Mouse (Mus musculus) layer of hippocampus, postnatal 14 days (tissue): ENCODE measurements around the gene Cd7. TPM values are rescaled to one million over a fixed set of nuclear protein-coding genes. Genes with fewer than 3 reads are reported as not detected.
"Not testable (repeated sequence)": the region's sequence is repeated elsewhere in the genome, so short reads cannot be mapped to it uniquely, and the experiment has no call there.

Source experiments
- DNase-seq, 2 experiments: peaks; one replicate each; pipeline ENCODE4 v3.0.0; 2021 to 2022; ENCODE audit warnings: low spot score in 2 of 2, mixed read lengths in 1 of 2
- long read RNA-seq, 2 experiments: library from polyadenylated mRNA; stranded (forward); transcript quantifications; one replicate each; pipeline ENCODE4 v2.0.0; 2021
- total RNA-seq, 2 experiments: library from RNA; stranded (reverse); gene quantifications; 2 replicates each; pipeline ENCODE4 v1.2.3; 2021

The Cd7 gene
- not detected for total RNA-seq
- long read RNA-seq, experiment 1: 0 reads
- long read RNA-seq, experiment 2: 0 reads

- DNase-seq: no peak
Observed at GRCm38 (mm10) chr11:121039302-121039701, at the start of gene Cd7. Gene Cd7, minus strand, starts transcription at chr11:121039418.

DNA sequence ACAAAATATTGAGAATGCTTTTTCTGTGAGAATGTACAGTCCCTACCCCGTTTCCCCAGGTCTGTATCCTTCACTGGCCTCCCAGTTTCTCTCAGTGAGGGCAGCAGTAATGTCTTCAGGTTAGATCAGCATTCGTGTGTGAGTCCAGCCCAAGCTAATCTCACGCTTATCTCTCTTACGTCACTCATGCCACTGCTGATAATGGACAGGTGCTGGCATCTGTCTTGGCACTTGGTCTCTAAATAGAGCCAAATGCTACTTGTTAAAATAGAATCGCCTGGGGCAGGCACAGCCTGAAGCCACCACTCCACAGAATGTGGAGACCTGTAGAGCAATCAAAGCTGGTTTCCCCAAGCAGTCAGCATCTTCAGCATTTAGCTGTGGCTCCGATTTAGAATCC is 49.8 kb upstream of the Cd7 start:
- no peak for DNase-seq

DNA sequence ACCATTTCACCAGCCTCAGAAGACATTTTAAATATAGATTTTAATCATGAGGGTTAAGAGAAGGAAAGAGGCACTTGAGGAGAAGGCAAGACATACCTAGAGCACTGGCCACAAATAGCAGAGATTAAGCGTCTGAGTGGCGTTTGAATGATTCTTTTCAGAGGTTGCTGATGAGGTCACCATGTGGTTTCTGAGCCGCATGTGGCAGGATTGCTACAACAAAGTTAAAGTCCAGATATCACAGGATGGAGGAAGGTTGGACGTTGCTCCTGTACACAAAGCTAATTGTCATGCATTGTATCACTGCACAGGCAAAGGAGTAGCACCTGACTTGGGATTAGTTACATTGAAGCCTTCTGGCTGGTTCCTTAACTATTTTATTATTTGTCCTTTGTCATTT is 47.1 kb upstream of the Cd7 start:
- DNase-seq: no peak

- no peak for DNase-seq
Observed at GRCm38 (mm10) chr11:121085181-121085580, 46.0 kb upstream of the Cd7 start.

- no peak for DNase-seq
Observed at GRCm38 (mm10) chr11:121082857-121083500, 43.8 kb upstream of the Cd7 start.

DNA sequence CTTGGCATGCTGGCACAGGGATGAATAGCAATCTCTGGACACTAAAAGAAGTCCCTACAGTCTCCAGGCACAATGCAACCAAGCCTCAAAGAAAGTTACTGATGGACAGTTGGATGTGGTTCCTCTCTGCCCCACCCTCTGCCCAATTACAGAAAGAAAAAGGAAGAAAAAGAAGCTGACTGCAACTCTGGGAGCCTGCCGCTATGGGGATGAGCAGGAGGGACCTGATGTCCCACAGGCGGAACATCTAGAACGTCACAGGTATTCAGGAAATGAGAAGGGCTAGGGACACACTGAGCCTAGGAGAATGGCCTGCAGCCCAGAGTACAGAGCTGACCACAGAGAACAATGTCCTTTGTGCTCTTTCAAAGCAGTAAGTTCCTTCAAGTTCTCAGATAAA is 43.0 kb upstream of the Cd7 start:
- DNase-seq: no peak

- DNase-seq: no peak
Observed at GRCm38 (mm10) chr11:121081120-121081519, 41.9 kb upstream of the Cd7 start, which contains the start of gene Sectm1a. Gene Sectm1a, minus strand, starts transcription at chr11:121081220.

DNA sequence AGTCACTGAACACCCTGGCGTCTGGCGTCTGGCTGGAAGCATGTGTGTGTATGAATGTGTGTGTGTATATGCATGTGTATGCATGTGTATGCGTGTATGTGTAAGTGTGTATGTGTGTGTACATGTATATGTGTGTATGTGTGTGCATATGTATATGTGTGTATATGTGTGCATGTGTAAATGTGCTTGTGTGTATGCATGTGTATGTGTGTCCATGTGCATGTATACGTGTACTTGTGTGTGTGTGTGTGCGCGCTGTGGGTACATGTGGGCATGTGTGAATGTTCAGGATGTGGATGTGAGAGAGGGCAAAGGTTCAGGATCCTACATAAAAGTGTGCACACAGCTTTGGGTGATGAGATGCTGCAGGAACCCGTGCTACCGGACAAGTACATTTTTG is 41.1 kb upstream of the Cd7 start:
- DNase-seq: no peak

GRCm38 (mm10) chr11:121075655-121076054 is 36.4 kb upstream of the Cd7 start:
- DNase-seq: no peak

GRCm38 (mm10) chr11:121069662-121070061 is 30.4 kb upstream of the Cd7 start:
- DNase-seq: not testable (repeated sequence)

GRCm38 (mm10) chr11:121067895-121068294 is 28.7 kb upstream of the Cd7 start:
- DNase-seq: no peak

GRCm38 (mm10) chr11:121064197-121064596 is 25.0 kb upstream of the Cd7 start:
- DNase-seq: no peak

GRCm38 (mm10) chr11:121063379-121063778 is 24.2 kb upstream of the Cd7 start, which contains the start of gene Sectm1b:
Gene Sectm1b, minus strand, starts transcription at chr11:121063569.
- DNase-seq: no peak

DNA sequence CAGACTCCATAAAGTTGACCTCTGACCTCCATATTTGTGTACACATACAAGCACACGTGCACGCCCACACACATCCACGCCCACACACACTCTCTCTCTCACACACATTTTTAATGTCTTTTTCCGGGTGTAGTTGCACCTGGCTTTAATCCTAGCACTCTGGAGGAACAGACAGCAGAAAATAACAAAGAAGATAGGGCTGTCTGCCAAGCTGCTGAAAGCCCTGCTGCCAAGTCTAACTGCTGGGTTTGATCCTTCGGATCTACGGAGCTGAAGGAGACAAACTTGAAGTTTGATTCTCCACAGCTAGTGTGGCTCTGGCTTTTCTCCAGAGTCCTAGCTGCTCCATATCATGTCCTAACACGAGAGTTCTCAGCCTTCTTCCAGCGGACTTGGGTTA is 22.4 kb upstream of the Cd7 start:
- DNase-seq: peak in 1 of 2 experiments; percentile 10

DNA sequence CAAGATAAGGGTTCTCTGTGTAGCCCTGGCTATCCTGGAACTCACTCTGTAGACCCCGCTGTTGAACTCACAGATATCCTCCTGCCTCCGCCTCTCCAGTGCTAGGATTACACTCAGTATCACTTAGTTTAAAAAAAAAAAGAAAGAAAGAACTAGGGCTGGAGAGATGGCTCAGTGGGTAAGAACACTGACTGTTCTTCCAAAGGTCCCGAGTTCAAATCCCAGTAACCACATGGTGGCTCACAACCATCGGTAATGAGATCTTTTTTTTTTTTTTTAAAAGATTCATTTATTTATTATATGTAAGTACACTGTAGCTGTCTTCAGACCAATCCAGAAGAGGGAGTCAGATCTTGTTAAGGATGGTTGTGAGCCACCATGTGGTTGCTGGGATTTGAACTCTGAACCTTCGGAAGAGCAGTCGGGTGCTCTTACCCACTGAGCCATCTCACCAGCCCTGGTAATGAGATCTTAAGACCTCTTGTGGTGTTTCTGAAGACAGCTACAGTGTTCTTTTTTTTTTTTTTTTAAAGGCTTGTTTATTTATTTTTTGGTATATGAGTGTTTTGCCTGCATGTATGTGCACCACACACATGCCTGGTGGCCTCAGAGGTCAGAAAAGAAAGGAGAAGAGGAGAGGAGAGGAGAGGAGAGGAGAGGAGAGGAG is 21.3 kb upstream of the Cd7 start:
- DNase-seq: not testable (repeated sequence)

- no peak for DNase-seq
Observed at GRCm38 (mm10) chr11:121059471-121059870, 20.3 kb upstream of the Cd7 start.

DNA sequence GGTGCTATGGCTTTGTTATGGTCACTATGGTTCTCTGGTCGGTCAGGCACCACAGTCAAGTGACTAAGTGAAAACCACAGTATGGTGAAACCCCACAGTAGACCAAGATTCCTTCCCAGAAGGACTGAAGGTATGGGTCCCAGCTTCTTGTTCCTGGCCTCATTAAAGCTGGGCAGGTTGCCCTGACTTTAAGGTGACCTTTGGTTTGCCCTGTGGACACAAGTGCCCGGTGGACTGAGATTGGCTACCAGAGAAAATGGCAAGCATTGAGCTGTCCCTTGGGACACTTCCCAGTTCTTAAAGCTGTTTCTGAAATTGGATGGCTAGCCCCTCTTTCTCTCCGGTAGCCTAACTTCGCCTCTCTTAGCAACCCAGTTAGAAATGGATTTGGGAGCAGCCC is 19.7 kb upstream of the Cd7 start:
- no peak for DNase-seq

DNA sequence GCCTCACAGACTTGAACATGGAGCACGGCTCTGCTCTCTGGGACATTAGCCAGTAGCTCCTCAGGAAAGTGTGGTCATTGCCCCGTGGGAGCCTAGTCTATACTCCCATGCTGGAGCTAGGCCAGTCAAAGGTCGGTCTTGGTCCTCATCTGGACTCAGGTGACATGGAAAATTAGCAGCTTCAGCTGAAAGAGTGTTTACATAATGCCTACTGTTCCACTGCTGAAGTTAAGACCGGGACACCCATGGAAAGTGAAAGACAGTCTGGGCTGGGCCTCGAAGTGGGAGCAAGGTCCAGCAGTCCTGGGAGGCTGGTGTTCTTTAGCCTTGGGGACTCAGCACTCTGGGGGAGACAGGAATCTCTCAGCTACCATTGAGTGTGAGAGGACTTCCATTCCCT is 18.9 kb upstream of the Cd7 start:
- no peak for DNase-seq

DNA sequence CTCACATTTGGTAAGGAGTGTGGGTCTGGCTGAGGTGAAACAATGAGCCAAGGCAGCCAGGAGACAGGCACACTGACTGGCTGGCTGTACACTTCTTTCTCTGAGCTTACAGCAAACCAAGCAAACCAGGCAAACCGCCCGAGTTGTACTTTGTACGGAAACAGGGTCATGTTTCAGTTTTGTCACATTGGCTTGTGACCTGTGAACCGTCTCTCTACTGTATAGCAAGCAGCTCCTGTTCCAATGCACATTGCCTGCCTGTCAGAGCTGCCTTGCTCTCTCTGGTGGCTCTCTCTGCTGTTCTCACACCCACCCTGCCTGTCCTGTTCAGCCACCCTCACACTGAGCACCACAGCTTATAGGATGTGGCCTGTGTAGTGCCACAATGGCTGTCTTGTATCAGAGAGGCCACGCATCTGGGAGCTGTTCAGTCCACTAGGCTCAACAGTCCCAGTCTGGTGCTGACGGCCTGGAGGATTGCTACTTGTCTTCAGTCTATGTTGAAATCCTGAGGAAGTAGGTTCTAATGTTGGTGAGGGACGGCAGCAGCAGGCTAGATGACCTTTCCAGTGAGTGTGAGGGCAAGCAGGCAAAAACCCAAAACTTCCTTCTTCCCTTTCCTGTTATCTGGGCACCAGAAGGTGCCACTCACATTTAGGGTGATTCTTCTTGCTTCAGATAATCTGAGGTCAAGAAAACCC is 17.5 kb upstream of the Cd7 start:
- DNase-seq: no peak

DNA sequence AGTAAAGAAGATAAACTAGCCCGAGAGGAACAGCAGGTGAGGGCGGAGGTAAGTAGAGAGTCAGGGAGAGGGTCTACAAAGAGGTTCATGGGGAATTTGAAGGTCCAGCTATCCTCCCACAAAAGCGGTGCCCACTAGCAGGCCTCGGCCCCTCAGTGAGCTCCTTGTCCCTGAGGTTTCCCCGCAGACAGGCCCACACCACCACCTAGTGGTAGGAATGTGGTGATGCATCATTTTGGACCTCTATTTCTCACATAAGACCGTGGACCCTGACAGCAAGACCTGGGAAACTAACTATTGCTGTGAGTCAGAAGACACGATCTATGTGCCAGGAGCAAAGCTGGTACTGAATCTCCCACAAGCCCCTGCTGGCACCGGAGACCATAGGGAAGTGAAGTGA is 14.3 kb upstream of the Cd7 start:
- peak; percentile 77 to 90 for DNase-seq

- DNase-seq: no peak
Observed at GRCm38 (mm10) chr11:121052387-121052786, 13.2 kb upstream of the Cd7 start.

- no peak for DNase-seq
Observed at GRCm38 (mm10) chr11:121051793-121052192, 12.6 kb upstream of the Cd7 start.
